Mouse (Mus musculus): Measurements from ENCODE around the gene Bcor.

GRCm38 (mm10) chrX:12116128-12116527, 44.0 kb downstream of the Bcor start:
- TF ChIP-seq ZC3H11A (IDR thresholded peaks at IDR 0.05; ENCODE audit: borderline replicate concordance, low read depth, low read length) (no peak), CHD2 (IDR thresholded peaks at IDR 0.05; ENCODE audit: low read depth, low read length) (no peak), HCFC1 (IDR thresholded peaks at IDR 0.05; ENCODE audit: borderline replicate concordance, insufficient read depth, low read length) (no peak)
